Mouse (Mus musculus): ENCODE results near the gene Trim56. TPM values are rescaled to one million over a fixed set of nuclear protein-coding genes. Genes with fewer than 3 reads are reported as not detected.

Gene Trim56
- polyA plus RNA-seq, 1 experiment from 2014 or later = 2.8 TPM

- H3K9ac ChIP-seq (replicated peaks; ENCODE audit: low read length) = no peak overlapping the region
- no peaks in the 10 kb centered on the region for H3K36me3 ChIP-seq (ENCODE audit: control insufficient read depth, insufficient read depth, low read length)
- no peak for ATAC-seq (ENCODE audit: low FRiP score, low TSS enrichment)
- WGBS = 76% methylated on average over 10 of the region's 10 CpGs
- no peak overlapping the region for H3K4me2 ChIP-seq (ENCODE audit: low read length)
- no peak overlapping the region for H3K4me3 ChIP-seq (replicated peaks; ENCODE audit: low read depth, low read length)
- no peaks in the 10 kb centered on the region for H3K27me3 ChIP-seq (ENCODE audit: control insufficient read depth, insufficient read depth, low read length)
- DNase-seq = no peak
- no peaks in the 10 kb centered on the region for H3K9me3 ChIP-seq (ENCODE audit: control insufficient read depth, low read length)
- H3K27ac ChIP-seq (replicated peaks; ENCODE audit: low read depth, low read length) = no peak overlapping the region
- H3K4me1 ChIP-seq (ENCODE audit: control insufficient read depth, insufficient read depth, low read length) = no peaks in the 10 kb centered on the region
These were observed 25.1 kb downstream of the Trim56 start for GRCm38 (mm10) chr5:137090870-137091269.

DNA sequence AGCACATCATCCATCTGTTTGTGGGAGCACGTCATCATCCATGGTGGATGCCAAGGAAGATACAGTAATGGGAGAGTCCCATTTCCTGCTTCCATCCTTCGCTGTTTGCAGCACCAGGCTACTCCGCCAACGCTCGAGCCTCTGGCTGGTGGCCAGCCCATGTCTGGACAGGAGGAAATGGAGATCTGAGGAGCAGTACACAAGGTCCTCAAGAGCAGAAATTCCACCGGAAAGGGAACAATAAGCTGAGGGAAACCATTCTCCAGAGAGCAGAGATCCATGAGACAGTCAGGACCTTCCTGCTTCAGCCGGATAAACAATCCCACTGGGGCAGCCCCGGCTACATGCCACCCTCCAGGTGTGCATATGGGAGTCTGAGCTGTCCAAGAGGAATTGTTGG is 28.6 kb downstream of the Trim56 start:
- no peak overlapping the region for H3K4me3 ChIP-seq (replicated peaks; ENCODE audit: low read depth, low read length)
- no peak overlapping the region for H3K27ac ChIP-seq (replicated peaks; ENCODE audit: low read depth, low read length)
- no peaks in the 10 kb centered on the region for H3K36me3 ChIP-seq (ENCODE audit: control insufficient read depth, insufficient read depth, low read length)
- no peak for ATAC-seq (ENCODE audit: low FRiP score, low TSS enrichment)
- H3K4me2 ChIP-seq (ENCODE audit: low read length) = no peak overlapping the region
- no peak for DNase-seq
- H3K9me3 ChIP-seq (ENCODE audit: control insufficient read depth, low read length) = no peaks in the 10 kb centered on the region
- no peak overlapping the region for H3K9ac ChIP-seq (replicated peaks; ENCODE audit: low read length)
- H3K27me3 ChIP-seq (ENCODE audit: control insufficient read depth, insufficient read depth, low read length) = no peaks in the 10 kb centered on the region
- H3K4me1 ChIP-seq (ENCODE audit: control insufficient read depth, insufficient read depth, low read length) = no peaks in the 10 kb centered on the region
- WGBS = 97% methylated on average over 8 of the region's 8 CpGs

DNA sequence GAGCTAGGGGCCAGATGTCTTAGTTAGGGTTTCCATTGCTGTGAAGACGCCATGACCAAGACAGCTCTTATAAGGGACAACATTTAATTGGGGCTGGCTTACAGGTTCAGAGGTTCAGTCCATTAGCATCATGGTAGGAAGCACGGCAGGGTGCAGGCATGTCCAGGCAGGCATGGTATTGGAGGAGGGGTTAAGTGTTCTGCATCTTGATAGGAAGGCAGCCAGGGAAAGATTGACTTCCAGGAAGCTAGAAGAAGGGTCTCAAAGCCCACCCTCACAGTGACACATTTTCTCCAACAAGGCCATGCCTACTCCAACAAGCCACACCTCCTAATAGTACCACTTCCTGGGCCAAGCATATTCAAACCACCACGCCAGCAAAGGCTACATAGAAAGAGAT is 30.3 kb downstream of the Trim56 start:
- WGBS = 78% methylated on average over 3 of the region's 3 CpGs
- Histone ChIP-seq H3K27ac (replicated peaks; ENCODE audit: low read depth, low read length) (no peak overlapping the region), H3K9me3 (ENCODE audit: control insufficient read depth, low read length) (no peaks in the 10 kb centered on the region)

DNA sequence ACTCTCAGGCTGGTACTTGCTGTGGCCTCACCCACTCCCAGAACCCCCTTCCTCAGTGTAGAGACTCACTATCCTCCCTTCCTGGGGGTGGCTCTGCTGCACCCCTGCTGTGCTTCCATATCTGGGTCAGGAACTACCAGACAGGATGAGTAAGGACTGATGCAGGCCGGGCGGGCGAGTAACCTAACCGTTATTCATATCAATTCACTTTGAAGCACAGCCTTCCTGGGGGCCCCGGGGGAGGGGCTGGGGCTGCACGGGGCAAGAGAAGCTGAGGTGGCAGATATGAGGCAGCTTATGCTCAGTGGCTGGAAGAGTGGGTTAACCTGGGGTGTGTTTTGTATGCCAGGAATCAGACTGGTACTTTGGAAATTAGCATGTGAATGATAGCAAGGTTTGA is 31.0 kb downstream of the Trim56 start:
- Histone ChIP-seq H3K9me3 (ENCODE audit: control insufficient read depth, low read length) (no peaks in the 10 kb centered on the region), H3K27me3 (ENCODE audit: control insufficient read depth, insufficient read depth, low read length) (no peaks in the 10 kb centered on the region), H3K27ac (replicated peaks; ENCODE audit: low read depth, low read length) (no peak overlapping the region), H3K4me2 (ENCODE audit: low read length) (no peak overlapping the region), H3K4me3 (replicated peaks; ENCODE audit: low read depth, low read length) (no peak overlapping the region), H3K9ac (replicated peaks; ENCODE audit: low read length) (no peak overlapping the region), H3K4me1 (ENCODE audit: control insufficient read depth, insufficient read depth, low read length) (no peaks in the 10 kb centered on the region), H3K36me3 (ENCODE audit: control insufficient read depth, insufficient read depth, low read length) (no peaks in the 10 kb centered on the region)
- ATAC-seq (ENCODE audit: low FRiP score, low TSS enrichment) (no peak), DNase-seq (no peak)
- 85% methylated on average over 6 of the region's 6 CpGs for WGBS

More for the DNA sequence above, 30.3 kb downstream of the Trim56 start:
- Histone ChIP-seq H3K36me3 (ENCODE audit: control insufficient read depth, insufficient read depth, low read length) (no peaks in the 10 kb centered on the region), H3K4me1 (ENCODE audit: control insufficient read depth, insufficient read depth, low read length) (no peaks in the 10 kb centered on the region), H3K9ac (replicated peaks; ENCODE audit: low read length) (no peak overlapping the region), H3K4me2 (ENCODE audit: low read length) (no peak overlapping the region), H3K4me3 (replicated peaks; ENCODE audit: low read depth, low read length) (no peak overlapping the region), H3K27me3 (ENCODE audit: control insufficient read depth, insufficient read depth, low read length) (no peaks in the 10 kb centered on the region)
- ATAC-seq (ENCODE audit: low FRiP score, low TSS enrichment) = no peak
- DNase-seq = no peak

DNA sequence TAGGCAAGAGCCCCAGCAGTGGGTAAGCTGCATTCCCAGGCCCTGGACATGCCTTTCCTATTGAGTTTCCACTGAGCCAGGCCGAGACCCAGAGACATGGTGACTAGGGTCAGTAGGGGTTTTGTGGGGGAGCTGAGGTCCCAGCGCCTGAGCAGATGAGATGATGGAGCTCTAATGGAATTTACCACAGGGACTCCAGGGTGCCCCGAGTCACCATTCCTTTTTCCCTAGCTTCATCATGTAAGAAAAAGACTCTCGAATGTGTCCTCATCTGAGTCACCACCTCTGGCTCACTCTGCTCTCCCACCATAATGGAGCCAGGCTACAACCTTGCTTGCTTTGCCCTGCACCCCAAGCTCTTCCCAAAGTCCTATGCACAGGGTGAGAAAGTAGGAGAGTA is 33.0 kb downstream of the Trim56 start:
- Histone ChIP-seq H3K27ac (replicated peaks; ENCODE audit: low read depth, low read length) (no peak overlapping the region), H3K4me1 (ENCODE audit: control insufficient read depth, insufficient read depth, low read length) (no peaks in the 10 kb centered on the region), H3K27me3 (ENCODE audit: control insufficient read depth, insufficient read depth, low read length) (no peaks in the 10 kb centered on the region), H3K9me3 (ENCODE audit: control insufficient read depth, low read length) (no peaks in the 10 kb centered on the region), H3K4me2 (ENCODE audit: low read length) (no peak overlapping the region), H3K9ac (replicated peaks; ENCODE audit: low read length) (no peak overlapping the region), H3K4me3 (replicated peaks; ENCODE audit: low read depth, low read length) (no peak overlapping the region), H3K36me3 (ENCODE audit: control insufficient read depth, insufficient read depth, low read length) (no peaks in the 10 kb centered on the region)
- WGBS = 93% methylated on average over 4 of the region's 4 CpGs
- DNase-seq (no peak), ATAC-seq (ENCODE audit: low FRiP score, low TSS enrichment) (no peak)

GRCm38 (mm10) chr5:137079849-137080248 is 36.2 kb downstream of the Trim56 start:
- Histone ChIP-seq H3K9me3 (ENCODE audit: control insufficient read depth, low read length) (no peaks in the 10 kb centered on the region), H3K9ac (replicated peaks; ENCODE audit: low read length) (no peak overlapping the region), H3K36me3 (ENCODE audit: control insufficient read depth, insufficient read depth, low read length) (no peaks in the 10 kb centered on the region), H3K4me3 (replicated peaks; ENCODE audit: low read depth, low read length) (no peak overlapping the region), H3K4me1 (ENCODE audit: control insufficient read depth, insufficient read depth, low read length) (no peaks in the 10 kb centered on the region), H3K4me2 (ENCODE audit: low read length) (no peak overlapping the region), H3K27me3 (ENCODE audit: control insufficient read depth, insufficient read depth, low read length) (no peaks in the 10 kb centered on the region), H3K27ac (replicated peaks; ENCODE audit: low read depth, low read length) (no peak overlapping the region)
- DNase-seq (no peak), ATAC-seq (ENCODE audit: low FRiP score, low TSS enrichment) (no peak)
- 80% methylated on average over 5 of the region's 5 CpGs for WGBS

DNA sequence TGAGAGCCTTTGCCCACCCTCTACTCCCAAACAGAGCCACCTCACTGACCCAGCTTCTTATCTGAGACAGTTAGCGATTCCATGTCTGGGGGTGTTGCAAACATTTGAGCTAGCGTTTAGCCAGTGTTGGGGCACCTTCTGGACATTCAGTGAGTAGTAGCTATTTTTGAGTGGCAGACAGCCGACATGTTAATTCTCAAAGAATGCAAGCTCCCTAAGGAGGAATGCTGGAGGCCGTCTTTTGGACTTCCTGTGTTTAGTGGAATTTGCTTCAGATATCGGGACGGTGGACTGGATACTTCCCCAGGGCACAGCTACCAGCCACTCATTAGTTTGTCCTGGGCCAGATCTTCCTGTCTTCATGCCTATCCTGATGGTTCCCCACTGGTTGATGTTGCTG is 37.4 kb downstream of the Trim56 start:
- WGBS = 75% methylated on average over 6 of the region's 6 CpGs
- no peak overlapping the region for H3K9ac ChIP-seq (replicated peaks; ENCODE audit: low read length)
- H3K9me3 ChIP-seq (ENCODE audit: control insufficient read depth, low read length) = no peaks in the 10 kb centered on the region
- H3K27me3 ChIP-seq (ENCODE audit: control insufficient read depth, insufficient read depth, low read length) = no peaks in the 10 kb centered on the region
- H3K4me1 ChIP-seq (ENCODE audit: control insufficient read depth, insufficient read depth, low read length) = no peaks in the 10 kb centered on the region
- no peak for DNase-seq
- H3K4me2 ChIP-seq (ENCODE audit: low read length) = no peak overlapping the region
- no peak overlapping the region for H3K27ac ChIP-seq (replicated peaks; ENCODE audit: low read depth, low read length)
- no peak overlapping the region for H3K4me3 ChIP-seq (replicated peaks; ENCODE audit: low read depth, low read length)
- ATAC-seq (ENCODE audit: low FRiP score, low TSS enrichment) = no peak
- H3K36me3 ChIP-seq (ENCODE audit: control insufficient read depth, insufficient read depth, low read length) = no peaks in the 10 kb centered on the region

GRCm38 (mm10) chr5:137078041-137078440 is 38.0 kb downstream of the Trim56 start:
- H3K27me3 ChIP-seq (ENCODE audit: control insufficient read depth, insufficient read depth, low read length) = no peaks in the 10 kb centered on the region
- 90% methylated on average over 14 of the region's 14 CpGs for WGBS

DNA sequence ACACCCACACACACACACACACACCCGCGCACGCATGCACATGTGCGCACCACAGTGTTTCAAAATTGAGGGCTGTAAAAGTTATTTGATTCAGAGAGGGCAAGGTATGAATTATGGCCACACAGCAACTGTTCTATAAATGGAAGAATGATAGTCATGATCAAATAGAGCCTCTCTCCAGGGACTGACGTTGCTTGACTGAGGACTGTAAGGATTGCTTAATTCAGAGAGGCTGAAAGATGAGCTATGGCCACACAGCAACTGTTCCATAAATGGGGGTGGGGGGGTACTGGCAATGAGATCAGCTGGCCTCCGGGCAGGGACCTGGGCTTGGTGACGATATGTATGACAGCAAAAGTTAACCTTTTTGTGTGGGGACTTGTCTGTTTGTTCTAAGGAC is 38.8 kb downstream of the Trim56 start:
- ATAC-seq (ENCODE audit: low FRiP score, low TSS enrichment) (no peak), DNase-seq (no peak)
- Histone ChIP-seq H3K27ac (replicated peaks; ENCODE audit: low read depth, low read length) (no peak overlapping the region), H3K4me3 (replicated peaks; ENCODE audit: low read depth, low read length) (no peak overlapping the region), H3K9ac (replicated peaks; ENCODE audit: low read length) (no peak overlapping the region), H3K4me1 (ENCODE audit: control insufficient read depth, insufficient read depth, low read length) (no peaks in the 10 kb centered on the region), H3K36me3 (ENCODE audit: control insufficient read depth, insufficient read depth, low read length) (no peaks in the 10 kb centered on the region), H3K27me3 (ENCODE audit: control insufficient read depth, insufficient read depth, low read length) (no peaks in the 10 kb centered on the region), H3K4me2 (ENCODE audit: low read length) (no peak overlapping the region), H3K9me3 (ENCODE audit: control insufficient read depth, low read length) (no peaks in the 10 kb centered on the region)
- 95% methylated on average over 7 of the region's 7 CpGs for WGBS

More at GRCm38 (mm10) chr5:137078041-137078440, 38.0 kb downstream of the Trim56 start:
- no peak for DNase-seq
- ATAC-seq (ENCODE audit: low FRiP score, low TSS enrichment) = no peak
- H3K4me3 ChIP-seq (replicated peaks; ENCODE audit: low read depth, low read length) = no peak overlapping the region
- H3K36me3 ChIP-seq (ENCODE audit: control insufficient read depth, insufficient read depth, low read length) = no peaks in the 10 kb centered on the region
- H3K27ac ChIP-seq (replicated peaks; ENCODE audit: low read depth, low read length) = no peak overlapping the region
- H3K4me2 ChIP-seq (ENCODE audit: low read length) = no peak overlapping the region
- H3K9ac ChIP-seq (replicated peaks; ENCODE audit: low read length) = no peak overlapping the region
- no peaks in the 10 kb centered on the region for H3K4me1 ChIP-seq (ENCODE audit: control insufficient read depth, insufficient read depth, low read length)
- no peaks in the 10 kb centered on the region for H3K9me3 ChIP-seq (ENCODE audit: control insufficient read depth, low read length)
